Mouse (Mus musculus) hindbrain, embryonic 10.5 days (tissue): ENCODE results near the gene Hoga1. TPM values are rescaled to one million over a fixed set of nuclear protein-coding genes. Genes with fewer than 3 reads are reported as not detected.

Source experiments
- DNase-seq: peaks from one replicate; pipeline ENCODE4 v3.0.0-alpha.2; 2017; ENCODE audit warnings: low spot score
- H3K27ac ChIP-seq: fragments of 300-500 bp; sonication (generic); 2 replicates; pipeline ENCODE4 v1.5.1; 2016; ENCODE audit warnings: mild to moderate bottlenecking, moderate library complexity
- H3K27me3 ChIP-seq: fragments of 300-500 bp; sonication (generic); 2 replicates; pipeline ENCODE4 v1.6.1; 2016; ENCODE audit warnings: mild to moderate bottlenecking; ENCODE audit not compliant: poor library complexity, insufficient read depth, severe bottlenecking
- H3K36me3 ChIP-seq: fragments of 300-500 bp; sonication (generic); 2 replicates; pipeline ENCODE4 v1.6.1; 2016; ENCODE audit warnings: mild to moderate bottlenecking, moderate library complexity
- H3K4me1 ChIP-seq: fragments of 300-500 bp; sonication (generic); replicated peaks from 2 replicates; pipeline ENCODE4 v1.6.1; 2016; ENCODE audit warnings: mild to moderate bottlenecking
- H3K4me3 ChIP-seq: fragments of 300-500 bp; sonication (generic); 2 replicates; pipeline ENCODE4 v1.5.1; 2016; ENCODE audit warnings: mild to moderate bottlenecking, moderate library complexity
- H3K9me3 ChIP-seq: fragments of 300-500 bp; sonication (generic); 2 replicates; pipeline ENCODE4 v1.6.1; 2016; ENCODE audit warnings: mild to moderate bottlenecking, moderate library complexity
- WGBS: fragments of 180-500 bp; shearing (Covaris S2); methylation state at CpG from one replicate; pipeline ENCODE4 v1.1.7; 2016; 5-methylcytosine and 5-hydroxymethylcytosine counted together
- polyA plus RNA-seq: library from polyadenylated mRNA; unstranded; fragments of >200 nt; fragmentation: Nextera tagmentation; extraction: Ambion mirVana; gene quantifications from 2 replicates; pipeline ENCODE4 v1.2.1, GENCODE M21; 2016

Gene Hoga1
- polyA plus RNA-seq, 1 experiment from 2014 or later, result 1.9 TPM

DNA sequence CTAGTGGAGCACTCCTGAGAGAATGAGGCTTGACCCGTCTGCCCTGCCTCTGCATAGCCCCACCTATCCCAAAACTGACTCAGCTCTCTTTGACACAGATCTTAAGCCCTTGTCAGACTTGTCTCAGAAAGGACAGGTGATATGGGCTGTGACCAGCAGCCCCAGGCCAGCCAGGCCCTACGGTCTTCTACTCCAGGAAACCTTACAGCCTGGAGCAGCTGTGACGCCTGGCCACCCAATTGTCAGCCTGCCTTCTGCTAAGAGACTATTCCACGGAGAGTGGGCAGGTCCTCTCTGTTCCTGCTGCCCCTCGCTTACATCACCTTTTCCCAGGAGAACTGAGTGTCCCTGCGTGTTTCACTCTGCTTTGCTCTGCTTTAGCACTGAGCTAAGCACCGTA, 34.3 kb upstream of the Hoga1 start:
- H3K27me3 ChIP-seq, result no peaks in the 10 kb centered on the region
- peaks cover 49% of the 10 kb centered on the region for H3K4me1 ChIP-seq
- no peak for DNase-seq
- H3K4me3 ChIP-seq, result no peak overlapping the region
- 82% methylated on average over 7 of the region's 7 CpGs for WGBS
- H3K36me3 ChIP-seq, result 0 out of 2 replicates have a peak, but pooled peaks cover 3% of the 10 kb centered on the region
- no peak overlapping the region for H3K27ac ChIP-seq
- H3K9me3 ChIP-seq, result no peaks in the 10 kb centered on the region

DNA sequence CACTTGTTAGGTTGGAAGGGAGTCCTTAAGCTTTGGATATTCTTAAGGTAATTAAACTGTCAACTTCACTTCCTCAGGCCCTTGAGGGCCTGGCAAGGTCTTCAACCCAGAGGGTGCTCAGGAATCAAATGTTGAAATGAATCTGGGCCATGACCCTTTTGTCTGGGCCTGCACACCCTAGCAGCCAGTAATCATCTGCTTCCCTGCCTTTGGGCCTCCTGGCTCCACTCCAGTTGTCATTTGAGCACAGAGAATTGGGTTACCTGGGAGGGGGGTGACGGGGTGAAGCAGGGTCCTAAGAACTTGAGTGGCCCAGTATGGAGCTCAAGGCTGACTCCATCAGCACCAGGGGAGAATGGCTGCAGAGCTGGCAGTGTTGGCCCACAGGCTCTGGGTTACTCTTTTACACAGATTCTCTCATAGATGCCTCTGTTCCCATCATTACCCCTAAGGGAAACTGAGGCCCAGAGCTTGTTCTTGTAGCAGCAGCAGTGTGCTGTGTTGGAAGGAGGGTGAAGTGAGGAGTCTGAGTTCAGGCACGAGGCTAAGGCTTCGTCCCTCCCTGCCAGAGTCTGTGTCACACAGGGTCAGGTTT, 31.1 kb upstream of the Hoga1 start:
- 0 out of 2 replicates have a peak, but pooled peaks cover 3% of the 10 kb centered on the region for H3K36me3 ChIP-seq
- no peaks in the 10 kb centered on the region for H3K9me3 ChIP-seq
- no peak for DNase-seq
- peaks cover 48% of the 10 kb centered on the region for H3K4me1 ChIP-seq
- H3K27ac ChIP-seq, result no peak overlapping the region
- H3K27me3 ChIP-seq, result no peaks in the 10 kb centered on the region
- 79% methylated on average over 3 of the region's 3 CpGs for WGBS
- no peak overlapping the region for H3K4me3 ChIP-seq

- Histone ChIP-seq H3K27me3 (no peaks in the 10 kb centered on the region), H3K4me1 (peaks cover 49% of the 10 kb centered on the region), H3K27ac (no peak overlapping the region), H3K4me3 (no peak overlapping the region), H3K36me3 (0 out of 2 replicates have a peak, but pooled peaks cover 3% of the 10 kb centered on the region), H3K9me3 (no peaks in the 10 kb centered on the region)
- WGBS, result 82% methylated on average over 6 of the region's 6 CpGs
- DNase-seq, result no peak
Observed at GRCm38 (mm10) chr19:42015001-42015400, 30.4 kb upstream of the Hoga1 start.

DNA sequence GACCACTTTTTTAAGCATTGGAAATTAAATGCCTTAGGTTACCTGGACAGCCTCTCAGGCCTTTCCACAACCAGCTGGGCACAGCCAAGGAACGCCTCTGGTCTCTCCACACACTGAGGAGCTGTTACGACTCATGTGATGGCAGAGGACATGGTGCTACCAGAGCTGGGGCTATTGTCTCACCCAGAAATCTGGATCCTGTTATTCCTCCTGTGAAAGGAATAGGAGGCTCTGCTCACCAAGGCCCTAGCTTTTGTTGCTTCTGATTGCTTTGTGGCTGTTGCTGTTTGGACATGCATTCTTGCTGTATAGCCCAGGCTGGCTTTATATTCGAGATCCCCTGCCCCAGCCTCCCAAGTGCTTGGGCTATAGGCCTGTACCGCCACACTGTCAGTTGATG, 29.2 kb upstream of the Hoga1 start:
- Histone ChIP-seq H3K4me1 (peaks cover 42% of the 10 kb centered on the region), H3K27me3 (no peaks in the 10 kb centered on the region)

GRCm38 (mm10) chr19:42016840-42017239, 28.6 kb upstream of the Hoga1 start:
- no peak for DNase-seq
- WGBS, result 72% methylated on average over 5 of the region's 5 CpGs
- no peaks in the 10 kb centered on the region for H3K9me3 ChIP-seq
- H3K4me1 ChIP-seq, result peaks cover 47% of the 10 kb centered on the region
- 0 out of 2 replicates have a peak, but pooled peaks cover 3% of the 10 kb centered on the region for H3K36me3 ChIP-seq
- no peak overlapping the region for H3K4me3 ChIP-seq
- no peaks in the 10 kb centered on the region for H3K27me3 ChIP-seq
- H3K27ac ChIP-seq, result peak overlapping the region; percentile 36

More for the DNA sequence above, 29.2 kb upstream of the Hoga1 start:
- DNase-seq, result no peak
- H3K36me3 ChIP-seq, result 0 out of 2 replicates have a peak, but pooled peaks cover 3% of the 10 kb centered on the region
- 74% methylated on average over 4 of the region's 4 CpGs for WGBS
- no peaks in the 10 kb centered on the region for H3K9me3 ChIP-seq
- H3K4me3 ChIP-seq, result no peak overlapping the region
- 0 out of 2 replicates have a peak overlapping the region, but pooled peaks have one; percentile 30 for H3K27ac ChIP-seq

DNA sequence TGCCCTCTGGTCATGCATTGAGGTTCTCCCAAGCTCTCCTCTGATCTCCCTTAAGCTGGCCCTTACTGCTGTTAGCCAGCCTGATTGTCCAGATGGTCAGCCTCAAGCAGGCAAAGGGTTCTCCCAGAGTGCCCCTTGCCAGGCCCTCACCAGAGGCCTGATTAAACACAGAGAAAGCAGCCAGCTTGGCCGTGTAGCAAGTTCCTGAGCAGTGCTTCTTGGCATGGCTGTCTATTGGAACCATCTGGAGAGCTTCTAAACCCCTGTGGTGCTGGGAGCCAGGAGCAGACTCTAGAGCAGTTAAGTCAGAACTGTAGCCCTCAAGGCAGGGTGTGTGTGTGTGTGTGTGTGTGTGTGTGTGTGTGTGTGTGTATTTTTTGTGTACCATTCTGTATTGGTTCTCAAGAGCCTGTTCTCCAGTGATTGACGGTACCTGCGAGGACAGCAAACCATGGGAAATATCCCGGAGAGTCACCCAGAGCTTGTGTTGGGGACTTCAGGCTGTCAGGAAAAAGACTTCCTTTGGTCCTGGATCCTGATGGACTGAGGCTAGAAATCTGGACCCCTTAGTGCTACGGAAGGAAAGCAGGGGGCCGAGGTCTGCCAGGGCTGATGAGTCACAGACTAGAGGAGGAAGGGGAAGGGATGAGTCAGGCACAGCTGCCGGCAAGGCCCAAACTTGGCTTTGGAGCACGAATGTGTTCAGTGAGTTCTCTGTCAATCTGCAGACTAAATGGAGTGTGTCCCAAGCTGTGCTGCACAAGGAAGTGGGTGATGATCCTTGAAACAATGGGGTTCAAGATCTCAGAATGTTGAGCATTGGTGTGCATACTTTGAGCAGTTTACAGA, 27.8 kb upstream of the Hoga1 start:
- WGBS, result 78% methylated on average over 8 of the region's 8 CpGs
- no peak overlapping the region for H3K4me3 ChIP-seq
- no peaks in the 10 kb centered on the region for H3K9me3 ChIP-seq
- DNase-seq, result no peak
- H3K4me1 ChIP-seq, result peaks cover 55% of the 10 kb centered on the region
- H3K27me3 ChIP-seq, result no peaks in the 10 kb centered on the region
- H3K27ac ChIP-seq, result peak overlapping the region; percentile 36
- H3K36me3 ChIP-seq, result no peaks in the 10 kb centered on the region

- Histone ChIP-seq H3K27me3 (no peaks in the 10 kb centered on the region), H3K27ac (peak overlapping the region; percentile 36), H3K36me3 (no peaks in the 10 kb centered on the region), H3K4me1 (peaks cover 57% of the 10 kb centered on the region), H3K9me3 (no peaks in the 10 kb centered on the region), H3K4me3 (no peak overlapping the region)
- 30% methylated on average over 4 of the region's 4 CpGs for WGBS
- peak; percentile 38 for DNase-seq
Observed at GRCm38 (mm10) chr19:42019011-42019522, 26.3 kb upstream of the Hoga1 start.

GRCm38 (mm10) chr19:42021681-42022541, 23.5 kb upstream of the Hoga1 start:
- Histone ChIP-seq H3K9me3 (no peaks in the 10 kb centered on the region), H3K27me3 (no peaks in the 10 kb centered on the region), H3K27ac (peak overlapping the region; percentile 59), H3K36me3 (no peaks in the 10 kb centered on the region), H3K4me3 (no peak overlapping the region), H3K4me1 (peaks cover 41% of the 10 kb centered on the region)
- 59% methylated on average over 10 of the region's 10 CpGs for WGBS
- DNase-seq, result no peak

DNA sequence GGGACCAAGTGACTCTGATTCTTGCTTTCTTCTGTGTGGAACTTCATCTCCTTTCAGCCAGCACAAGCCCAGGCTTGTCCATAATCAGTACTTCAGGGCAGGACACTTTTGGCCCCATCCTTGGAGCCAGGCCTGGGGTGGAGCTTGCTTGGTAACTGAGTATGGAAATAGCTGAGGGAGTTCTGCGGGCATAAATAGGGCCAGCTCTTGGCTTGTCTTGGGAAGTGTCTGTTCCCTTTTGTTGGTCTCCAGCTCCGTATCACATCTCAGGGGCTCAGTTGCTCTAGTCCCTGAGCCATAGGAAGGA, 22.9 kb upstream of the Hoga1 start:
- H3K4me1 ChIP-seq, result peaks cover 35% of the 10 kb centered on the region
- no peaks in the 10 kb centered on the region for H3K36me3 ChIP-seq
- H3K4me3 ChIP-seq, result no peak overlapping the region
- no peaks in the 10 kb centered on the region for H3K27me3 ChIP-seq
- H3K27ac ChIP-seq, result peak overlapping the region; percentile 59; the same call in 1 of the 2 replicates
- WGBS, result 77% methylated on average over 2 of the region's 2 CpGs
- H3K9me3 ChIP-seq, result no peaks in the 10 kb centered on the region
- no peak for DNase-seq

DNA sequence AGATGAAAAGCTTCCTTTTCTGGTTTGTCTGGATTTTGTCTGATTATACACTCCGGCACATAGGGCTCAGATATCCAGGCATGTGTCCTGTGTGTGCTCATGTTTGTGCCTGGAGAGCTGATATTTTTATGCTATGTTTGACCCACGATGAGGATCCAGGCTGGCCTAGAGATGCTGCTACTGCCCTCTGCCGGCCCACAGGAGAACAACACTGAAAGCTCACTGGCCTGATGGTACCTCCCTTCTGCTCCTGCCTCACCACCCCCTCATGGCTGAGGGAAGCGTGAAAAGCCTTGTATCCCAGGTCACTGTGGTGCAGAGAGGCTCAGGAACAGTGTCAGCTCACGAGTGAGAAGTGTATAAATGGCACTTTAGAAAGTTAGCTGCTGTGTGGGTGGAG, 19.3 kb upstream of the Hoga1 start:
- Histone ChIP-seq H3K27ac (no peak overlapping the region), H3K27me3 (no peaks in the 10 kb centered on the region), H3K4me1 (peaks cover 17% of the 10 kb centered on the region), H3K9me3 (no peaks in the 10 kb centered on the region), H3K4me3 (no peak overlapping the region), H3K36me3 (no peaks in the 10 kb centered on the region)
- WGBS, result 10% methylated on average over 5 of the region's 5 CpGs
- DNase-seq, result peak; percentile 79

DNA sequence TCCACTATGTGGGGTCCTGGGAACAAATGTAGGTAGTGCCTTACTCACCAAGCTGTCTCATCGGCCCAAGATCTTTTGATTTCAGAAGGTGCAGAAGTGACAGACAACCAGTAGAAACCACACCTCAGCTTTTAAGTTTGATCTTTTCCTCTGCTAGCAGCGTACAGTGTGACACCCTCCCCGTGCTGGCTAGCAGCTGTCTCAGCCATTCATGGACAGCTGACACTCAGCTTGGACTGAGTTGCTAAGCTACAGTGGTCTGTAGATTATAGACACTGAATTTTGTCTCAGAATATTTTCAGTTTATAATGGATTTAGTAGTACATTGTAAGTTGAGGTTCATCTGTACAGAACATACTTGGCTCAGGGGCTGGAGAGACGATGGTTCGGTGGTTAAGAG, 14.3 kb upstream of the Hoga1 start:
- peaks cover 10% of the 10 kb centered on the region for H3K36me3 ChIP-seq
- DNase-seq, result no peak
- WGBS, result 85% methylated on average over 5 of the region's 5 CpGs
- H3K4me1 ChIP-seq, result peaks cover 23% of the 10 kb centered on the region
- H3K27ac ChIP-seq, result no peak overlapping the region
- H3K4me3 ChIP-seq, result no peak overlapping the region
- no peaks in the 10 kb centered on the region for H3K27me3 ChIP-seq
- H3K9me3 ChIP-seq, result no peaks in the 10 kb centered on the region

- Histone ChIP-seq H3K36me3 (peaks cover 10% of the 10 kb centered on the region), H3K4me3 (no peak overlapping the region), H3K4me1 (peaks cover 25% of the 10 kb centered on the region), H3K27ac (no peak overlapping the region), H3K27me3 (peaks cover 3% of the 10 kb centered on the region; the same call in 1 of the 2 replicates), H3K9me3 (no peaks in the 10 kb centered on the region)
- WGBS, result 85% methylated on average over 14 of the region's 14 CpGs
- DNase-seq, result no peak
Observed at GRCm38 (mm10) chr19:42033611-42034010, 11.8 kb upstream of the Hoga1 start.
